Mouse (Mus musculus) intestine, embryonic 14.5 days (tissue): ENCODE measurements around the gene Oog1. TPM values are rescaled to one million over a fixed set of nuclear protein-coding genes. Genes with fewer than 3 reads are reported as not detected.
"Not testable (repeated sequence)": the region's sequence is repeated elsewhere in the genome, so short reads cannot be mapped to it uniquely, and the experiment has no call there.

Experiments used
- ATAC-seq: fragments of 200-750 bp; cut with Nextera tagmentation; replicated peaks from 2 replicates; pipeline ENCODE4 v1.8.0; 2017; ENCODE audit warnings: low read depth, moderate number of reproducible peaks, moderate TSS enrichment, moderate library complexity; ENCODE audit not compliant: low FRiP score, low TSS enrichment
- DNase-seq: peaks from one replicate; pipeline ENCODE4 v3.0.0-alpha.2; 2018; ENCODE audit warnings: low spot score
- H3K27ac ChIP-seq: fragments of 300-500 bp; sonication (generic); 2 replicates; pipeline ENCODE4 v1.5.1; 2014; ENCODE audit warnings: low read depth, mild to moderate bottlenecking, control low read depth
- H3K27me3 ChIP-seq: fragments of 300-500 bp; sonication (generic); replicated peaks from 2 replicates; pipeline ENCODE4 v1.6.1; 2014; ENCODE audit warnings: low read length, control low read depth; ENCODE audit not compliant: control insufficient read depth, insufficient read depth
- H3K36me3 ChIP-seq: fragments of 300-500 bp; sonication (generic); 2 replicates; pipeline ENCODE4 v1.6.1; 2014; ENCODE audit warnings: low read length, control low read depth; ENCODE audit not compliant: control insufficient read depth, insufficient read depth
- H3K4me1 ChIP-seq: fragments of 300-500 bp; sonication (generic); replicated peaks from 2 replicates; pipeline ENCODE4 v1.6.1; 2014; ENCODE audit warnings: low read length, control low read depth, mixed read lengths; ENCODE audit not compliant: control insufficient read depth, insufficient read depth
- H3K4me2 ChIP-seq: fragments of 300-500 bp; sonication (generic); 2 replicates; pipeline ENCODE4 v1.6.1; 2014; ENCODE audit warnings: low read length
- H3K4me3 ChIP-seq: fragments of 300-500 bp; sonication (generic); 2 replicates; pipeline ENCODE4 v1.5.1; 2014; ENCODE audit warnings: low read depth, low read length, control low read depth, mixed read lengths
- H3K9ac ChIP-seq: fragments of 300-500 bp; sonication (generic); 2 replicates; pipeline ENCODE4 v1.6.1; 2014; ENCODE audit warnings: mild to moderate bottlenecking, low read length
- H3K9me3 ChIP-seq: fragments of 300-500 bp; sonication (generic); 2 replicates; pipeline ENCODE4 v1.6.1; 2016; ENCODE audit warnings: low read length, control low read depth; ENCODE audit not compliant: control insufficient read depth
- WGBS: fragments of 180-500 bp; shearing (Covaris S2); extraction: QIAGEN DNeasy Blood & Tissue Kit; methylation state at CpG from one replicate; pipeline ENCODE4 v1.1.7; 2014; 5-methylcytosine and 5-hydroxymethylcytosine counted together
- polyA plus RNA-seq: library from polyadenylated mRNA; unstranded; fragments of >200 nt; fragmentation: Nextera tagmentation; extraction: Ambion mirVana; gene quantifications from 2 replicates; pipeline ENCODE4 v1.2.1, GENCODE M21; 2014

Gene Oog1
- polyA plus RNA-seq, result not detected in 2 replicates

DNA sequence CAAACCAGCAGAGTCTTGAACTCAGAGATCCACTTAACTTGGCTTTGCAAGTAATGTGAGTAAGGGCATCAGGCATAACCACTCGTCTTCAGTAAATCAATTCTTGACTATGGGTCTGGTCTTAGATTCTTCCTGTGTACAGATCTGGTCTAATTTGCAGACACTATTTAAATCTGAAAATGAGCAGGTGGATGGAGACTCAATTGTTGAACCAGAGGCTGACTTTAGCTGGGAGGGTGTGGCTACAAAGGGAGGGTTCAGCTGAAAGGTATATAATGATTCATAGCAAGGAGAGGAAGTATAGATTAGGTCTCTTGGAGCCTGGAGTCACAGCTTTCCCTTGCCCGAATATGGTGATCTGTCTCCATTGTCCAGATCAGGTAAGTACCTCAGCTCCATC is at the start of gene Oog1:
Oog1 (plus strand) TSS at position 301 of the 400 bp plus-strand sequence.
- not testable (repeated sequence) for H3K27ac ChIP-seq, H3K36me3 ChIP-seq, H3K4me2 ChIP-seq, H3K9me3 ChIP-seq, H3K4me1 ChIP-seq, H3K4me3 ChIP-seq, H3K27me3 ChIP-seq, ATAC-seq, H3K9ac ChIP-seq, DNase-seq
- WGBS, result 53% methylated on average over 1 of the region's 2 CpGs

GRCm38 (mm10) chr12:87601388-87601787 is 1.1 kb upstream of the Oog1 start:
- not testable (repeated sequence) for H3K4me2 ChIP-seq, H3K36me3 ChIP-seq

DNA sequence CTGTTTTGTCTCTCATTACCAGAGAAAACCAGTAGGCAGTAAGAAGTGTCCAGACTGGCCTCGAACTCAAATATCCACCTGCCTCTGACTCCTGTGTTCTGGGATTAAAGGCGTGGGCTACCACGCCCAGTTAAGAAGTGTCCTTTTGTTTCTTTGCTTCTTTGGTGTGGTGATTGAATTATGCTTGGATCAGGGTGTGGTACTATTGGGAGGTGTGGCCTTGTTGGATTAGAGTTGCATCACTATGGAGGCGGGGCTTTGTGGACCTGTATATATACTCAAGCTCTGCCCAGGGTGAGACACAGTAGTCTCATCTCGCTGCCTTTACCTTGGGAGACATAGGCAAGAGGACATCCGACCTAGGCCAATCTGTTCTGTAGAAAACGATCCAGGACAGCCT is 16.1 kb downstream of the Oog1 start, which contains the start of gene Gm4027:
Gm4027 (plus strand) TSS at position 301 of the 400 bp plus-strand sequence.
- H3K9me3 ChIP-seq, H3K9ac ChIP-seq, H3K36me3 ChIP-seq, H3K4me3 ChIP-seq, H3K4me2 ChIP-seq, DNase-seq, H3K27ac ChIP-seq, ATAC-seq, H3K4me1 ChIP-seq, H3K27me3 ChIP-seq: not testable (repeated sequence)
- WGBS, result 81% methylated on average over 5 of the region's 7 CpGs

More at GRCm38 (mm10) chr12:87601388-87601787, 1.1 kb upstream of the Oog1 start:
- ATAC-seq, H3K27ac ChIP-seq, H3K4me3 ChIP-seq, DNase-seq, H3K4me1 ChIP-seq, H3K9me3 ChIP-seq, H3K27me3 ChIP-seq, H3K9ac ChIP-seq: not testable (repeated sequence)
- 3% methylated on average over 2 of the region's 2 CpGs for WGBS

- 78% methylated on average over 1 of the region's 2 CpGs for WGBS
These were observed 42.0 kb downstream of the Oog1 start, which contains the start of gene Gm16381 for GRCm38 (mm10) chr12:87644520-87644919. TSS of gene Gm16381 (minus strand) at chr12:87644620.

DNA sequence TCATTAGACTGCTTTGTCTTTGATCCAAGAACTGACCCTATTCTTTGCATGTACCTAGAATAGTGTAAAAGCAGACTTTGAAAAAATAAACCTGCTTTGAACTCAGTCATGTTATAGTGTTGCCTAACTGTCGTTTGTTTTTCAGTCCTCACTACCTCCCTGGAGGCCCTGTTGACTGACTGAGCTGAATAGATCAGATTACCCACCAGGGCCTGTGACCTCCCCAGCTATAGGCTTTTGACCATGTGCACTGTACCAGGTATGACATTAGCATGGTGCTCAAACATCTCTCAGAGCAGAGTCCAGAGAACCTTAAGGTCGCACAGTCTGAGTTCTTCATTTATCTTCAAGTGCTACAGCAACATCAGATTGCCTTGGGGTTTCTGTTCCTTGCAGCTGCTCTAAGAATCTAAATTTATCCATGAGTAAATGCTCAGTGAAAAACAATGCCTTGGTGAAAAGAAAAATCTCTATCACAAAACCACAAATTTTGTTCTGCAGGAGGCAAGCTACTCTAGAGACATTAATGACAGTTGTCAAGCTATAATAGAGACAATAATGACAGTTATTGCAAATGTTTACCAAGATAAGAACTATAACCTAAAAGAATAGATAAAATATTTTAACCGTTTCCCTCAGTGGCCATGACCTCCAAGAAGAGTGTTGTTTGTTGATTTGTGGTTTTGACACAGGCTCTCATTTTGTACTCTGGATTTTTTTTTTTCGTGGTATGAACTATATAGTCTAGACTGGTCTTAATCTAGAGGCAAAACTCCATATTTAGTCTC is 50.6 kb downstream of the Oog1 start:
- H3K36me3 ChIP-seq, DNase-seq, H3K9ac ChIP-seq, H3K4me3 ChIP-seq, H3K4me2 ChIP-seq, H3K27ac ChIP-seq, ATAC-seq, H3K4me1 ChIP-seq, H3K9me3 ChIP-seq, H3K27me3 ChIP-seq: not testable (repeated sequence)
- 63% methylated on average over 1 of the region's 4 CpGs for WGBS

More at GRCm38 (mm10) chr12:87644520-87644919, 42.0 kb downstream of the Oog1 start, which contains the start of gene Gm16381:
- not testable (repeated sequence) for DNase-seq, H3K36me3 ChIP-seq, H3K27ac ChIP-seq, H3K9ac ChIP-seq, H3K4me1 ChIP-seq, H3K4me2 ChIP-seq, H3K9me3 ChIP-seq, H3K27me3 ChIP-seq, ATAC-seq, H3K4me3 ChIP-seq

Other genes starting within 250 kb of the Oog1 start
- gene Sptlc2, start 214.3 kb upstream of the Oog1 start, polyA plus RNA-seq, result 101 and 118 TPM in 2 replicates
- 286 and 300 TPM in 2 replicates for gene Slirp, start 158.8 kb upstream of the Oog1 start, polyA plus RNA-seq
- gene Alkbh1, start 158.7 kb upstream of the Oog1 start, polyA plus RNA-seq, result 58.0 and 59.9 TPM in 2 replicates
- 121 and 142 TPM in 2 replicates for gene Snw1, start 130.4 kb upstream of the Oog1 start, polyA plus RNA-seq
- not detected in 2 replicates for gene Gm5788, start 108.0 kb upstream of the Oog1 start, polyA plus RNA-seq
- not detected in 2 replicates for gene Gm8300, start 88.4 kb upstream of the Oog1 start, polyA plus RNA-seq
- gene Gm4027, start 16.2 kb downstream of the Oog1 start, polyA plus RNA-seq, result not detected in 2 replicates
- not detected in 2 replicates for gene Gm16381, start 41.9 kb downstream of the Oog1 start, polyA plus RNA-seq
- not detected in 2 replicates for gene Gm21319, start 173.1 kb downstream of the Oog1 start, polyA plus RNA-seq
- not detected in 2 replicates for gene Gm21936, start 192.8 kb downstream of the Oog1 start, polyA plus RNA-seq
- not detected in 2 replicates for gene BB287469, start 213.9 kb downstream of the Oog1 start, polyA plus RNA-seq
- not detected in 2 replicates for gene Gm2001, start 239.7 kb downstream of the Oog1 start, polyA plus RNA-seq